Mouse (Mus musculus) heart, adult 2 months (tissue): Measurements from ENCODE around the gene Gm12184.
"Not testable (repeated sequence)": the region's sequence is repeated elsewhere in the genome, so short reads cannot be mapped to it uniquely, and the experiment has no call there.

Experiments used
- CTCF ChIP-seq: fragments of 200-600 bp; IDR thresholded peaks from 2 replicates; pipeline ENCODE4 v1.8.1; 2022; ENCODE audit warnings: antibody characterized with exemption, mild to moderate bottlenecking, moderate library complexity
- EP300 ChIP-seq: fragments of 200-500 bp; IDR thresholded peaks from 2 replicates; pipeline ENCODE4 v1.6.1; 2011; ENCODE audit warnings: low read depth, low read length, control low read depth; ENCODE audit not compliant: insufficient read depth
- POLR2A ChIP-seq: fragments of 200-500 bp; IDR thresholded peaks from 2 replicates; pipeline ENCODE4 v1.6.1; 2011; ENCODE audit warnings: mild to moderate bottlenecking, low read depth, low read length, control low read depth; ENCODE audit not compliant: insufficient read depth

DNA sequence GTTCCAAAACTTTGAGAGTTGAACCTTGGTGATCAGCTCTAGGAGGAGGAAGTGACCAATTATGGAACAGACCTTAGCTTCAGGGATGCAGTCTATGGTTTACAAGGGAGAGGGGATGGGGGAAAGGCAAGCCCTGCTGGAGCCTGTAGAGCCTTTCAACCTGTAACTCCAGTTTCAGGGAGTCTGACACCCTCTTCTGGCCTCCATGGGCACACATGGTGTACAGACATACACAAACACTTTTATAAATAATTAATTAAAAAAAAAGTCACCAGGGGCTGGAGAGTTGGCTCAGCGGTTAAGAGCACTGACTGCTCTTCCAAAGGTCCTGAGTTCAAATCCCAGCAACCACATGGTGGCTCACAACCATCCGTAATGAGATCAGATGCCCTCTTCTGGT, 19.9 kb upstream of the Gm12184 start:
- TF ChIP-seq EP300, POLR2A: not testable (repeated sequence)
- 0 out of 2 replicates have a peak, but pooled peaks have one; percentile 7 for TF ChIP-seq CTCF
